Mouse (Mus musculus): Measurements from ENCODE around the gene Npl.
A peak's percentile ranks its signal among the peaks of the same experiment; 100 is the strongest.
"Not testable (repeated sequence)": the region's sequence is repeated elsewhere in the genome, so short reads cannot be mapped to it uniquely, and the experiment has no call there.

Gene Npl

DNA sequence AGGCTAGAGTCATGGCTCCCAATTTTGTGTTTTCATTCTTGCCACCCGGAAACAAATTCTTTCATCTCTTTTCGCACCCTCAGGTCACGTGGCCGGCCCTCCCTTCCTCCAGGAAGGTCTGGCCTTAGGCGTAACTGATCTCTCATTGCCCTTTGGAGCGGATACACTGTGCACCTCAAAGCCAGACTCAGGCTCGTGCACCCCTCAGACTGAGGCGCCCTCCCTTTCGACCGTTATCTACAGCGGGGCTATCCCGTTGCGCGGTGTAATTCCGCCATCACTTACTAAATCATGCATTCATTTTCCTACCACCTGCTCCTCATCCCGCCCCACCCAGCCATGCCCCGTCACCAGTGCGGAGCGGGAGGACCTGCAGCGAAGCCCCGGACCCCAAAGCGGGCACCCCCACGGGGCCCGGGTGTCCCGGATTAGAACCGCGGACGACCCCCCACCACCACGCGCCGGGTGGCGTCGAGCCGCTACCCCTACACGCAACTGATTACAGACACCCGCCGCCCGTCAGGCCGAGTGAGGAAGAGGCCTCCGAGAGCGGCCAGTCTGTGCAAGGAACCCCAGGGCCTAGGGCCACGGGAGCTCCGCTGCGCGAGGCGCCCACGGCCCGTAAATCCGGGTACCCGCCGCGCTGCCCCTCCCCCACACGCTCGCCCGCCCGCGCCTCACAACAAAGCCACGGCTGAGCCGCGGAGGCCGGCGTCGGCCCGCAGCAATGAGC is 62.9 kb downstream of the Npl start:
- no peak for DNase-seq

DNA sequence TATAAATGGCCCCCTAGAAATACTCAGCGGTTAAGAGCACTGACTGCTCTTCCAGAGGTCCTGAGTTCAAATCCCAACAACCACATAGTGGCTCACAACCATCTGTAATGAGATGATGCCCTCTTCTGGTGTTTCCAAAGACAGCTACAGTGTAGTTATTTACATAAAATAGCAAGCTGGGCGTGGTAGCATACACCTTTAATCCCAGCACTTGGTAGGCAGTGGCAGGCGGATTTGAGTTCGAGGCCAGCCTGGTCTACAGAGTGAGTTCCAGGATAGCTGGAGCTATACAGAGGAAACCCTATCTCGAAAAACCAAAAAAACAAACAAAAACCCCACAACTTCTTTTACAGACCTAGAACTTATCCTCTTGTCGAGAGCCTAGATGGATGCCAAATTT is 63.7 kb downstream of the Npl start:
- not testable (repeated sequence) for DNase-seq

DNA sequence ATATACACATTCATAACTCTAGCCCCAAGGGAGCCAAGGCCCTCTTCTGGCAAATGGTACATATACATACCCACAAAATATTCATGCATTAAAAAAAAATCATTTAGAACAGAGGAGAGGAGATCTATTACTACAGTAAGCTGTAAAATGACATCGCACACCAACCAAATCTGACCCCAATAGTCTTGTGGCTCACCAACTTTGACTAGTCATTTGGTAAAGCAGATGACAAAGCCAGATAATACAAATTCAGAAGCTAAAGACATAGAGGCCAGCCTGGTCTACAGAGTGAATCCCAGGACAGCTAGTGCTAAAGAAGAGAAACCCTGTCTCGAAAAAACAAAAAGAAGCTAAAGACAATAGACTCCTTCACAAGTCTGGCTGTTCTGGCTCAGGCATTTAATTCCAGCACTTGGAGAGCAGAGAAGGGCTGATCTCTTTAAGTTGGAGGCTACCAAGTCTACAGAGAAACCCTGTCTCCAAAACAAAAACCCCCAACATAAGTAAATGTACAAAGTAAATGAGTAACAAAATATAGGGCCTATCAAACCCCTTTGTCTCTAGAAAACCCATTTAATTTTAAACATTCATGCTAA is 64.5 kb downstream of the Npl start:
- DNase-seq: no peak

DNA sequence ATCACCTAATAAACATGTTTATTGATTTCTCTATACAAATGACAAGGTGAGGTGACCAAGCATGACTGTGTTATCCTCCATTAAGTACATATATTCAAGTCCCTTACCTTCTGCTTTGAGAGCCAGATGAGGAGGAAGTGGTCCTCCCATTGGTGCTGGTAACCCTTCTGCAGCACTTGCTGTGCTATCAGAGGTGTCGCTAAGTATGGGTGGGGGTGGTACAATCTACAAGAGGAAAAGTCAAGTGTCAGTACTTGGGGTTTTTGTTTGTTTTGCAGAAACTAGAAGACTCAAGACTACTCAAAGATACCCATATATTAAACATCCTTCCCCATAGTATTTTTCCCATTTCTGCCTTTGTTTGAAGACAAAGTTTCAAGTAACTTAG is 68.8 kb downstream of the Npl start:
- no peak for DNase-seq

DNA sequence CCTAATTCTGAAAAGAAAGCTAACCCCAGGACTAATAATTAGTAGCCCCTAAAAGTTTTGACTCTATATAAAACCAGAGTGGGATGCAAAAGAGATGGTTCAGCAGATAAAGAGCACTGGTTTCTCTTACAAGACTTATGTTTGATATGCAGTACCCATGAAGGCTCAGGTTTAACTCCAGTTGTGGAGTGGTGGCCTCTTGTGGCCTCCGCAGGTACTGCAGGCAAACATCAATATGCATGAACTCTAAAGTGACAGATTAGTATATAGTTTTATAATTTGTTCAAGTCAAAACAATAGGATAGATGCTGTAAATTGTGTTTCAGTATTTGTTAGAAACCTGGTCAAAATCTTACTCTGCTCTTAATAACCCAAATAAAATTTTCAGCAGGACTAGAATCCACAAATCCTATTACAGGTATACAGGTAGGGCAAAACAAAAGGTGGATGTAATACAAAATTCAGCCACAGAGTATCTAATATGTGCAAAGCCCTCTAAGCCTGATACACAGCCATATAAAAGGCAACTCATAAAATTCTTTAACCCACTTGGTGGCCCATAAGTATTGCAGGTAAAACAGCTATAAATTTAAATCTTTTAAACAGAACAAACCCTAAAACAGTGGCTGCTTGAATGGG is 69.3 kb downstream of the Npl start:
- peak; percentile 36 for DNase-seq

DNA sequence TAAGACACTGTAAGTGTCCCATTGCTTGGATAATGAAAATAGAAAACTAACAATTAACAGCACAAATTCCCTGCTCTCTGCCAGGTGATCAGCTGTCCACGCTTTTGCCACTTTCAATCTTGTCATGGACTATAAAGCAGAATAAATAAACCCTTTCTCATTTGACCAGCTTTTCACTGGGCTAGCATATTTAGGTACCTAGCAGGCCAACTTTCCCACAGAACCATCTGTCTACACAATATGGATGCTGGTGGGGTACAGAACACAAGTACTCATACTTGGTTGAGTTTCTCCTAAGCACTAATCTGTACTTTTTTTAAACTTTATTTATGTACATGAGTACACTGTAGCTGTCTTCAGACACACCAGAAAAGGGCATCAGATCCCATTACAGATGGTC is 70.5 kb downstream of the Npl start:
- DNase-seq: no peak

DNA sequence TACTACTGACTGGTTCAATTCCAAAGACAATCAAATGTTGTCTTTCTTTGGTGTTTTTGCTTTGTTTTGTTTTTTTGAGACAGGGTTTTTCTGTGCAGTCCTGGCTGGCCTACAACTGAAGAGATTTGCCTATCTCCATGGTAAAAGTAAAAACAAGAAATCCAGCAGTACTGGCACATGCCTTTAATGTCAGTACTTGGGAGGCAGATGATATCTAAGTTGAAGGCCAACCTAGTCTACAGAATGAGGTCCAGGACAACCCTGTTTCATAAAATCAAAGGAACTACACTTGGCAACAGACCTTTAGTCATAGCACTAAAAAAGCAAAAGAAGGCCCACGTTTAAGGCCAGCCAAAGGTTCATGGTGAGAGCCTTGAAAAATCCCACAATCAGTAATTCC is 88.0 kb downstream of the Npl start:
- no peak for DNase-seq

DNA sequence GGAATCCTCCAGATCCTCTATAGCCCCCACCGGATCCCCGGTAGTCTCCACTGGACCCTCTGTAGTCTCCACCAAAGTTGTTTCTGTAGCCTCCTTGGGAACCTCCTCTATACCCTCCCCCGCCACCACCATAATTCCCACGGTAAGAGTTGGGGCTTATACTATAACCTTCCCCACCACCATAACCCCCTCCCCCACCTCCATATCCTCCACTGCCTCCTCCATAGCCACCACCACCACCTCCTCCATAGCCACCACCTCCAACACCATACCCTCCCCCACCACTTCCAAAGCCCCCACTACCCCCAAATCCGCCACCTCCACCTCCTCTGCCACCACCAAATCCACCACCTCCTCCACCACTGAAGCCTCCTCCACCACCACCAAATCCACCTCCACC is 93.7 kb downstream of the Npl start:
- DNase-seq: no peak

DNA sequence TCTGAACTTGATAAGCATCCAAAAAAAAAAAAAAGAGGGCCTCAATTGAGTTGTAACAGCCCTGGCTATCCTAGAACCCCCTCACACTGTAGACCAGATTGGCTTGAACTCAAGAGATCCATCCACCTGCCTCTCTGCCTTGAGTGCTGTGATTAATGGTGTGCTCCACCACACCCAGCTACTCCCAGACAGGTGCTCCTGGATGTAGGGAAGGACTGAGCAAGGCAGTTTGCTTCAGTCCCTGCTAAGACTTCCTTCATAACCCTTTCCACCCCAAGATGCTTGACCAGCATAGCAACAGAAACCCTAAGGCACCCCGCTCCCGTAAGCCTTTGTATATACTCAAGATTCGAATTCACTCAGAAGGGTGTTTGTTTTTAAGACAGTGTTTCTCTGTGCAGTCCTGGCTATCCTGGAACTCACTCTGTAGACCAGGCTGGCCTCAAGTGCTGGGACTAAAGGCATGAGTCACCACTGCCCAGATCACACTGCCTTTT is 96.7 kb downstream of the Npl start:
- DNase-seq: no peak
